Mouse (Mus musculus): ENCODE measurements around the gene Gm14190. TPM values are rescaled to one million over a fixed set of nuclear protein-coding genes. Genes with fewer than 3 reads are reported as not detected.

Gene Gm14190
- polyA plus RNA-seq (2015; fragmentation: Nextera tagmentation; extraction: Ambion mirVana) = not detected in 2 replicates

GRCm38 (mm10) chr11:99690463-99690862 lies at the start of gene Gm14190:
Gene Gm14190, minus strand, starts transcription at chr11:99690740.

DNA sequence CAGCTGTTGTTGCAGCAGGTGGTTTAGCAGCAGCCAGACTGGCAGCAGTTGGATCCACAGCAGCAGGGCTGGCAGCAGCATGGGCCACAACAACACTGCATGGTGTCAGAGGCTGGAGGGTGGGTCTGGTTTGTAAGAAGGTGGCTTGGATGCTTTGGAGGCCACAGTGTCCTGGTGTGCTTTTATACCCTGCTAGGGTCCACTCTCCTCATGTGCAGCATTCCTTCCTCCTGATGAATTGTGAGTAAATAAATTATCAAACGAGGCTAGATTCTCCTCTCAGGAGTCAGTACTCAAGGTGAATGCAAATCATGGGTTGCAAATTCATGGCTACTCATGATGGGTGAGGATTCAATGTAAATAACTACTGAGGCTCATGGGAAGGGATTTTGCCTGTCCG lies 43.6 kb upstream of the Gm14190 start, which contains the start of gene Gm14180:
Gene Gm14180 (minus strand): TSS at position 101 of the 400 bp plus-strand sequence.

DNA sequence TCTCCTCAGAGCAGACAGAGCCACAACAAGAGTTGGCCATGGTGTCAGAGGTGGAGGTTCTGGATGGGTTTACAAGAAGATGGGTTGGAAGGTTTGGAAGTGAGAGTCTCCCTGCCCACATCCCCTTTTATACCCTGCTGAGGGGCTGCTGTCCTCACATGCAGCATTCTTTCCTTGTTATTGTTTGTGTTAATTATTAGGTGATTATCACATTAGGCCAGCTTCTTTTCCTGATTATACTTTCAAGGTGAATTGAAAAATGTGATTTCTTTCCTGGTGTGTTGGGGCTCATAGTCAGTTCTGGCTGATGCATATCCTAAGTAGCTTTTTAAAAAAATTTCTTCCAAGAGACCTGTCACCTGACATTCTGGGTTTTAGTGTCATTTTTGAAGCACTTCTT lies 24.7 kb downstream of the Gm14190 start, which contains the start of gene Krtap4-6:
Gene Krtap4-6 (minus strand): TSS at position 101 of the 400 bp plus-strand sequence.

GRCm38 (mm10) chr11:99658467-99659010 lies 32.0 kb downstream of the Gm14190 start, which contains the start of gene Gm11563:
Gene Gm11563, minus strand, starts transcription at chr11:99658960.

GRCm38 (mm10) chr11:99650136-99650535 lies 40.4 kb downstream of the Gm14190 start, which contains the start of gene Gm11555:
Gene Gm11555, minus strand, starts transcription at chr11:99650236.

GRCm38 (mm10) chr11:99643635-99644139 lies 46.9 kb downstream of the Gm14190 start, which contains the start of gene Krtap4-7:
Gene Krtap4-7, minus strand, starts transcription at chr11:99644089.

Other genes starting within 250 kb of the Gm14190 start
- gene Krt23, start 197.6 kb downstream of the Gm14190 start, polyA plus RNA-seq (2015; fragmentation: Nextera tagmentation; extraction: Ambion mirVana) = 1.7 and 3.0 TPM in 2 replicates
- not detected in 2 replicates for gene Krt39, start 169.4 kb downstream of the Gm14190 start, polyA plus RNA-seq (2015; fragmentation: Nextera tagmentation; extraction: Ambion mirVana)
- not detected in 2 replicates for gene Krt40, start 147.6 kb downstream of the Gm14190 start, polyA plus RNA-seq (2015; fragmentation: Nextera tagmentation; extraction: Ambion mirVana)
- gene Krtap3-3, start 139.9 kb downstream of the Gm14190 start, polyA plus RNA-seq (2015; fragmentation: Nextera tagmentation; extraction: Ambion mirVana) = not detected in 2 replicates
- not detected in 2 replicates for gene Krtap3-2, start 133.9 kb downstream of the Gm14190 start, polyA plus RNA-seq (2015; fragmentation: Nextera tagmentation; extraction: Ambion mirVana)
- gene Gm11939, start 131.3 kb downstream of the Gm14190 start, polyA plus RNA-seq (2015; fragmentation: Nextera tagmentation; extraction: Ambion mirVana) = not detected in 2 replicates
- gene Krtap3-1, start 124.1 kb downstream of the Gm14190 start, polyA plus RNA-seq (2015; fragmentation: Nextera tagmentation; extraction: Ambion mirVana) = not detected in 2 replicates
- not detected in 2 replicates for gene Krtap1-5, start 109.7 kb downstream of the Gm14190 start, polyA plus RNA-seq (2015; fragmentation: Nextera tagmentation; extraction: Ambion mirVana)
- gene Krtap1-4, start 107.1 kb downstream of the Gm14190 start, polyA plus RNA-seq (2015; fragmentation: Nextera tagmentation; extraction: Ambion mirVana) = not detected in 2 replicates
- gene Krtap1-3, start 99.4 kb downstream of the Gm14190 start, polyA plus RNA-seq (2015; fragmentation: Nextera tagmentation; extraction: Ambion mirVana) = not detected in 2 replicates
- gene Krtap9-3, start 92.6 kb downstream of the Gm14190 start, polyA plus RNA-seq (2015; fragmentation: Nextera tagmentation; extraction: Ambion mirVana) = not detected in 2 replicates
- gene Gm11938, start 87.4 kb downstream of the Gm14190 start, polyA plus RNA-seq (2015; fragmentation: Nextera tagmentation; extraction: Ambion mirVana) = not detected in 2 replicates
- not detected in 2 replicates for gene Gm11937, start 80.6 kb downstream of the Gm14190 start, polyA plus RNA-seq (2015; fragmentation: Nextera tagmentation; extraction: Ambion mirVana)
- gene Krtap2-4, start 75.9 kb downstream of the Gm14190 start, polyA plus RNA-seq (2015; fragmentation: Nextera tagmentation; extraction: Ambion mirVana) = not detected in 2 replicates
- gene Gm11562, start 70.3 kb downstream of the Gm14190 start, polyA plus RNA-seq (2015; fragmentation: Nextera tagmentation; extraction: Ambion mirVana) = not detected in 2 replicates
- gene Krtap4-1, start 62.5 kb downstream of the Gm14190 start, polyA plus RNA-seq (2015; fragmentation: Nextera tagmentation; extraction: Ambion mirVana) = not detected in 2 replicates
- not detected in 2 replicates for gene Krtap4-2, start 55.7 kb downstream of the Gm14190 start, polyA plus RNA-seq (2015; fragmentation: Nextera tagmentation; extraction: Ambion mirVana)
- gene Krtap4-7, start 46.7 kb downstream of the Gm14190 start, polyA plus RNA-seq (2015; fragmentation: Nextera tagmentation; extraction: Ambion mirVana) = not detected in 2 replicates
- not detected in 2 replicates for gene Gm11555, start 40.5 kb downstream of the Gm14190 start, polyA plus RNA-seq (2015; fragmentation: Nextera tagmentation; extraction: Ambion mirVana)
- gene Gm11563, start 31.8 kb downstream of the Gm14190 start, polyA plus RNA-seq (2015; fragmentation: Nextera tagmentation; extraction: Ambion mirVana) = not detected in 2 replicates
- gene Krtap4-6, start 24.8 kb downstream of the Gm14190 start, polyA plus RNA-seq (2015; fragmentation: Nextera tagmentation; extraction: Ambion mirVana) = not detected in 2 replicates
- not detected in 2 replicates for gene Gm14180, start 43.5 kb upstream of the Gm14190 start, polyA plus RNA-seq (2015; fragmentation: Nextera tagmentation; extraction: Ambion mirVana)
- not detected in 2 replicates for gene Gm11595, start 82.2 kb upstream of the Gm14190 start, polyA plus RNA-seq (2015; fragmentation: Nextera tagmentation; extraction: Ambion mirVana)
- not detected in 2 replicates for gene Krtap4-8, start 90.0 kb upstream of the Gm14190 start, polyA plus RNA-seq (2015; fragmentation: Nextera tagmentation; extraction: Ambion mirVana)
- gene Krtap4-9, start 94.5 kb upstream of the Gm14190 start, polyA plus RNA-seq (2015; fragmentation: Nextera tagmentation; extraction: Ambion mirVana) = not detected in 2 replicates
- gene Gm11596, start 102.7 kb upstream of the Gm14190 start, polyA plus RNA-seq (2015; fragmentation: Nextera tagmentation; extraction: Ambion mirVana) = not detected in 2 replicates
- not detected in 2 replicates for gene Gm11569, start 108.2 kb upstream of the Gm14190 start, polyA plus RNA-seq (2015; fragmentation: Nextera tagmentation; extraction: Ambion mirVana)
- not detected in 2 replicates for gene Gm11554, start 113.7 kb upstream of the Gm14190 start, polyA plus RNA-seq (2015; fragmentation: Nextera tagmentation; extraction: Ambion mirVana)
- not detected in 2 replicates for gene Krtap4-13, start 119.2 kb upstream of the Gm14190 start, polyA plus RNA-seq (2015; fragmentation: Nextera tagmentation; extraction: Ambion mirVana)
- not detected in 2 replicates for gene Gm11564, start 124.9 kb upstream of the Gm14190 start, polyA plus RNA-seq (2015; fragmentation: Nextera tagmentation; extraction: Ambion mirVana)
- not detected in 2 replicates for gene 2300003K06Rik, start 147.3 kb upstream of the Gm14190 start, polyA plus RNA-seq (2015; fragmentation: Nextera tagmentation; extraction: Ambion mirVana)
- not detected in 2 replicates for gene Krtap4-16, start 160.9 kb upstream of the Gm14190 start, polyA plus RNA-seq (2015; fragmentation: Nextera tagmentation; extraction: Ambion mirVana)
- gene Gm11568, start 167.2 kb upstream of the Gm14190 start, polyA plus RNA-seq (2015; fragmentation: Nextera tagmentation; extraction: Ambion mirVana) = not detected in 2 replicates
- not detected in 2 replicates for gene Gm11559, start 173.7 kb upstream of the Gm14190 start, polyA plus RNA-seq (2015; fragmentation: Nextera tagmentation; extraction: Ambion mirVana)
- gene Krtap9-1, start 182.6 kb upstream of the Gm14190 start, polyA plus RNA-seq (2015; fragmentation: Nextera tagmentation; extraction: Ambion mirVana) = not detected in 2 replicates
- not detected in 2 replicates for gene Gm11567, start 188.4 kb upstream of the Gm14190 start, polyA plus RNA-seq (2015; fragmentation: Nextera tagmentation; extraction: Ambion mirVana)
- not detected in 2 replicates for gene Krtap31-1, start 217.2 kb upstream of the Gm14190 start, polyA plus RNA-seq (2015; fragmentation: Nextera tagmentation; extraction: Ambion mirVana)
- not detected in 2 replicates for gene Gm11565, start 224.0 kb upstream of the Gm14190 start, polyA plus RNA-seq (2015; fragmentation: Nextera tagmentation; extraction: Ambion mirVana)
- gene Krtap31-2, start 245.6 kb upstream of the Gm14190 start, polyA plus RNA-seq (2015; fragmentation: Nextera tagmentation; extraction: Ambion mirVana) = not detected in 2 replicates

All from adrenal gland, postnatal 0 days (tissue).